Comparison of ENCODE assay signal across 31 mouse cellular contexts in the genomic region with DNA sequence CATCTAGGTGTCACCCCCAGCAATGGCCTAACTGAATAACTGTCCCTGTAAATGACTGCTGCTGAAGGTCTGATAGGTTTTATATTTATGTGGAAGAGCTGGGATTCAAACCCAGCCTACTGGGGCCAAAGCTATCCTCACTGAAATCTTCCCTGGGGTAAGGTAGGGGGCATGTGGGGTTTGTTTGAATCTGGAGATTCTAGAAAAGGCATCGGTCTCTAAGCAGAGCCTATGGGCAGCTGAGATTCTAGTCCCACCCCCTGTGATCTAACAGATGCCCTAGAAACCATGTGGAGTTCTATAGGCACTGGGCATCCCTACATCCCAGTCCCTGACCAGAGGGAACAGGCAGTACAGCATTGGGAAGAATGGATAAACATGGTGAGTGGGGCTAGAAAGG. TPM values are rescaled to one million over a fixed set of nuclear protein-coding genes. Genes with fewer than 3 reads are reported as not detected.
"Had no signal": no experiment of that assay in that cellular context is flagged by ENCODE, and none has a peak within 500 bp of the region (broad histone marks: within the 10 kb centered on the region; RNA-seq: fewer than 3 reads in every experiment).

A gene (plus strand): TSS at position 301 of the 400 bp plus-strand sequence.

- H3K36me3 ChIP-seq: heart, embryonic 10.5 days; heart, embryonic 12.5 days; hindbrain, embryonic 13.5 days; hindbrain, embryonic 15.5 days; kidney, embryonic 15.5 days; limb, embryonic 13.5 days; limb, embryonic 15.5 days had no signal

- H3K4me3 ChIP-seq: heart, embryonic 10.5 days; heart, embryonic 12.5 days; hindbrain, embryonic 13.5 days; hindbrain, embryonic 15.5 days; kidney, embryonic 15.5 days; layer of hippocampus, adult 2 months; limb, embryonic 13.5 days; limb, embryonic 15.5 days had no signal

- ATAC-seq: forebrain, postnatal 0 days; hindbrain, postnatal 0 days; intestine, embryonic 16.5 days had no signal

- H3K4me2 ChIP-seq: heart, embryonic 12.5 days; hindbrain, embryonic 13.5 days; hindbrain, embryonic 15.5 days; kidney, embryonic 15.5 days; limb, embryonic 13.5 days; limb, embryonic 15.5 days had no signal

- DNase-seq: forebrain, postnatal 0 days; gastrocnemius, postnatal 14 days; gastrocnemius, postnatal 36 days; heart, adult 18-20 months; heart, postnatal 10 days; heart, postnatal 4 days; kidney, adult 11 months; kidney, adult 2 months; kidney, adult 9 months; kidney, postnatal 25 days; kidney, postnatal 4 days; layer of hippocampus, postnatal 36 days; left cerebral cortex, postnatal 4 days had no signal

- H3K27ac ChIP-seq: heart, embryonic 10.5 days; hindbrain, embryonic 13.5 days; hindbrain, embryonic 15.5 days; hindbrain, postnatal 0 days; kidney, embryonic 15.5 days; kidney, postnatal 0 days; layer of hippocampus, adult 2 months; limb, embryonic 13.5 days; limb, embryonic 15.5 days had no signal

RNA-seq across cellular contexts. Expression of the gene that starts here (rescaled TPM):
- total RNA-seq: gastrocnemius, adult 18-20 months; gastrocnemius, adult 8-10 months; gastrocnemius, postnatal 14 days; gastrocnemius, postnatal 36 days; heart, adult 18-20 months; heart, adult 8-10 months; heart, postnatal 10 days; heart, postnatal 25 days; layer of hippocampus, adult 2 months; layer of hippocampus, postnatal 14 days; layer of hippocampus, postnatal 36 days; left cerebral cortex, postnatal 10 days; left cerebral cortex, postnatal 25 days had no signal
- polyA plus RNA-seq: hindbrain, embryonic 13.5 days had no signal
